ENCODE assay signal across 12 mouse cellular contexts in the genomic region with DNA sequence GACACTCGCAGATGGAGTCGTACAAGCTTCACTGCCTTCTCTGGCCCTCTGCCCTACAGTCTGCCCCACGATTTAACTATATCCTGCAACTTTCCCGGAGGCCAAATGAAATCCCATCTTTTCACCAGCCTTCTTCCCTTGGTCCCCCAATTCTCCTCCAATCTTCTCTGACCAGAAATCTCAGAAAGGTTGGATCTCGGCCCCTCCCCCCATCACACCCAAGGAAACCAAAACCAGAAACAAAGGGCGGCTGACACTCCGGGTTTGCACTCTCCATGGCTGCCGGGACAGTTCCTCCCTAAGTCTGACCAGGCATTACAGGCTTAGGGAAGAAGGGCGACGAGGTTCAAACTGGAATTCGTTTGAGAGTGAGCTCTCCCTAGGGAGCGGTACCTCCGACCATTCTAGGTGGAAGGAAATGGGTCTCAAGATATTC. TPM values are rescaled to one million over a fixed set of nuclear protein-coding genes. Genes with fewer than 3 reads are reported as not detected.
DNase-seq lines count a peak whose midpoint lies in the region; ATAC-seq lines count a peak whose summit lies in the region.
"Had no signal": no experiment of that assay in that cellular context is flagged by ENCODE, and none has a peak within 500 bp of the region (broad histone marks: within the 10 kb centered on the region; RNA-seq: fewer than 3 reads in every experiment).

No protein-coding gene starts in this region.

- H3K9ac ChIP-seq in heart, embryonic 15.5 days = no peak overlapping the region
- no peak overlapping the region for H3K9ac ChIP-seq in hindbrain, embryonic 16.5 days (ENCODE audit: low read depth, low read length)
- no peak overlapping the region for H3K9ac ChIP-seq in neural tube, embryonic 12.5 days
- no peak overlapping the region for H3K9ac ChIP-seq in kidney, embryonic 14.5 days (ENCODE audit: low read depth, low read length)
- H3K9ac ChIP-seq: liver, embryonic 14.5 days had no signal

- no peaks in the 10 kb centered on the region for H3K36me3 ChIP-seq in heart, embryonic 15.5 days
- no peaks in the 10 kb centered on the region for H3K36me3 ChIP-seq in hindbrain, embryonic 16.5 days (ENCODE audit: control insufficient read depth, insufficient read depth, low read length)
- H3K36me3 ChIP-seq in neural tube, embryonic 12.5 days = no peaks in the 10 kb centered on the region
- H3K36me3 ChIP-seq in kidney, embryonic 14.5 days (ENCODE audit: control insufficient read depth, insufficient read depth, low read length) = no peaks in the 10 kb centered on the region
- H3K36me3 ChIP-seq: G1E had no signal

- H3K9me3 ChIP-seq in heart, embryonic 15.5 days (replicated peaks) = no peaks in the 10 kb centered on the region
- no peaks in the 10 kb centered on the region for H3K9me3 ChIP-seq in hindbrain, embryonic 16.5 days (ENCODE audit: control insufficient read depth, low read length)
- no peaks in the 10 kb centered on the region for H3K9me3 ChIP-seq in neural tube, embryonic 12.5 days
- no peaks in the 10 kb centered on the region for H3K9me3 ChIP-seq in kidney, embryonic 14.5 days (ENCODE audit: control insufficient read depth, low read length)

- peak overlapping the region; percentile 19; the same call in 1 of the 2 replicates for H3K4me3 ChIP-seq in heart, embryonic 15.5 days
- H3K4me3 ChIP-seq in hindbrain, embryonic 16.5 days (ENCODE audit: low read length) = peak overlapping the region; percentile 20
- peak overlapping the region; percentile 20 for H3K4me3 ChIP-seq in neural tube, embryonic 12.5 days
- H3K4me3 ChIP-seq in kidney, embryonic 14.5 days (ENCODE audit: low read length) = no peak overlapping the region
- H3K4me3 ChIP-seq: myocyte had no signal

- no peak for ATAC-seq in heart, embryonic 15.5 days (replicated peaks; ENCODE audit: insufficient number of reproducible peaks, insufficient read depth, low FRiP score, low read depth)
- ATAC-seq in hindbrain, embryonic 16.5 days = no peak
- no peak for ATAC-seq in neural tube, embryonic 12.5 days (ENCODE audit: low FRiP score, low read depth)
- no peak for ATAC-seq in kidney, embryonic 14.5 days (ENCODE audit: low FRiP score, low TSS enrichment)

- peak overlapping the region; percentile 29; the same call in 1 of the 2 replicates for H3K4me2 ChIP-seq in heart, embryonic 15.5 days
- H3K4me2 ChIP-seq in hindbrain, embryonic 16.5 days (ENCODE audit: low read length) = peak overlapping the region; percentile 38
- peak overlapping the region; percentile 42 for H3K4me2 ChIP-seq in neural tube, embryonic 12.5 days (replicated peaks)
- H3K4me2 ChIP-seq in kidney, embryonic 14.5 days (replicated peaks; ENCODE audit: low read depth, low read length) = no peak overlapping the region

- intact Hi-C loops in left cerebral cortex, postnatal 10 days (cut with DNase I) = loop anchor here (5.0 kb wide), 1 partner anchor 452 kb away; no protein-coding TSS in a partner anchor

- peaks cover 31% of the 10 kb centered on the region for H3K4me1 ChIP-seq in heart, embryonic 15.5 days (replicated peaks)
- peaks cover 13% of the 10 kb centered on the region for H3K4me1 ChIP-seq in hindbrain, embryonic 16.5 days (ENCODE audit: control insufficient read depth, insufficient read depth, low read depth, low read length)
- H3K4me1 ChIP-seq in neural tube, embryonic 12.5 days = peaks cover 30% of the 10 kb centered on the region
- 0 out of 2 replicates have a peak, but pooled peaks cover 3% of the 10 kb centered on the region for H3K4me1 ChIP-seq in kidney, embryonic 14.5 days (ENCODE audit: control insufficient read depth, insufficient read depth, low read length)

- WGBS in heart, embryonic 15.5 days = 0% methylated on average over 13 of the region's 13 CpGs
- under 1% methylated on average over 13 of the region's 13 CpGs for WGBS in hindbrain, embryonic 16.5 days
- under 1% methylated on average over 13 of the region's 13 CpGs for WGBS in neural tube, embryonic 12.5 days
- 2% methylated on average over 13 of the region's 13 CpGs for WGBS in kidney, embryonic 14.5 days

- no peak for DNase-seq in heart, adult 18-20 months
- peak; percentile 77 to 78 for DNase-seq in cerebellum, postnatal 14 days
- no peak for DNase-seq in left cerebral cortex, adult 18-20 months (ENCODE audit: low spot score in 2 of 2)
- no peak for DNase-seq in left cerebral cortex, postnatal 10 days (ENCODE audit: extremely low spot score in 1 of 2, low spot score in 2 of 2)
- DNase-seq: kidney, adult 18-20 months had no signal

- H3K27me3 ChIP-seq in heart, embryonic 15.5 days = peaks cover 94% of the 10 kb centered on the region
- peaks cover 61% of the 10 kb centered on the region for H3K27me3 ChIP-seq in hindbrain, embryonic 16.5 days (replicated peaks; ENCODE audit: control insufficient read depth, insufficient read depth, low read length)
- peaks cover 88% of the 10 kb centered on the region for H3K27me3 ChIP-seq in neural tube, embryonic 12.5 days (replicated peaks)
- H3K27me3 ChIP-seq in kidney, embryonic 14.5 days (ENCODE audit: control insufficient read depth, insufficient read depth, low read length) = peaks cover 87% of the 10 kb centered on the region

- no peak overlapping the region for H3K27ac ChIP-seq in heart, embryonic 15.5 days
- peak overlapping the region; percentile 44; the same call in 1 of the 2 replicates for H3K27ac ChIP-seq in hindbrain, embryonic 16.5 days (ENCODE audit: low read depth, low read length)
- no peak overlapping the region for H3K27ac ChIP-seq in neural tube, embryonic 12.5 days
- H3K27ac ChIP-seq in kidney, embryonic 14.5 days (ENCODE audit: low read depth, low read length) = no peak overlapping the region
- H3K27ac ChIP-seq: liver, embryonic 14.5 days had no signal

RNA-seq across cellular contexts. Expression of a gene that starts 4.1 kb away (rescaled TPM):
- not detected in 2 replicates for polyA plus RNA-seq in heart, embryonic 15.5 days (2015; fragmentation: Nextera tagmentation; extraction: Ambion mirVana)
- total RNA-seq in heart, adult 18-20 months (2021) = not detected
- 1.0 and 1.2 TPM in 2 replicates for polyA plus RNA-seq in hindbrain, embryonic 16.5 days (2015; fragmentation: Nextera tagmentation; extraction: Ambion mirVana)
- 2.9 and 3.4 TPM in 2 replicates for polyA plus RNA-seq in neural tube, embryonic 12.5 days (2016; fragmentation: Nextera tagmentation; extraction: Ambion mirVana)
- total RNA-seq in left cerebral cortex, adult 18-20 months (2021) = 1 to 10 TPM in 1 of 2 experiments, under 1 TPM in 1; 0.72 to 1.0 TPM
- 1 to 10 TPM; 1.3 to 1.4 TPM for total RNA-seq in left cerebral cortex, postnatal 10 days (2021)
- polyA plus RNA-seq in kidney, embryonic 14.5 days (2014; fragmentation: Nextera tagmentation; extraction: Ambion mirVana) = not detected in 2 replicates
- total RNA-seq: G1E had no signal
- polyA plus RNA-seq: G1E, myocyte had no signal

Comparison
In these comparisons a context has a peak if more than half of its experiments do, and no peak if none do; other contexts are left out.
1. DNase-seq: peak in cerebellum, postnatal 14 days (2 of 2); none in heart, adult 18-20 months (0 of 2), left cerebral cortex, adult 18-20 months (0 of 2) and left cerebral cortex, postnatal 10 days (0 of 2).